Mouse (Mus musculus) midbrain, embryonic 14.5 days (tissue): ENCODE results near the gene Parn. TPM values are rescaled to one million over a fixed set of nuclear protein-coding genes. Genes with fewer than 3 reads are reported as not detected.
A peak's percentile ranks its signal among the peaks of the same experiment; 100 is the strongest.
"Not testable (repeated sequence)": the region's sequence is repeated elsewhere in the genome, so short reads cannot be mapped to it uniquely, and the experiment has no call there.

Source experiments
- ATAC-seq: fragments of 200-750 bp; cut with Nextera tagmentation; 2 replicates; pipeline ENCODE4 v1.8.0; 2017; ENCODE audit warnings: moderate number of reproducible peaks, moderate library complexity; ENCODE audit not compliant: low FRiP score, low TSS enrichment
- DNase-seq: peaks from one replicate; pipeline ENCODE4 v3.0.0-alpha.2; 2015
- H3K27ac ChIP-seq: fragments of 300-500 bp; sonication (generic); replicated peaks from 2 replicates; pipeline ENCODE4 v1.5.1; 2014; ENCODE audit warnings: mild to moderate bottlenecking, low read depth, low read length, moderate library complexity
- H3K27me3 ChIP-seq: fragments of 300-500 bp; sonication (generic); 2 replicates; pipeline ENCODE4 v1.6.1; 2014; ENCODE audit warnings: low read length, control low read depth, mixed read lengths; ENCODE audit not compliant: control insufficient read depth, insufficient read depth
- H3K36me3 ChIP-seq: fragments of 300-500 bp; sonication (generic); 2 replicates; pipeline ENCODE4 v1.6.1; 2014; ENCODE audit warnings: low read length, control low read depth; ENCODE audit not compliant: control insufficient read depth, insufficient read depth
- H3K4me1 ChIP-seq: fragments of 300-500 bp; sonication (generic); 2 replicates; pipeline ENCODE4 v1.6.1; 2014; ENCODE audit warnings: mild to moderate bottlenecking, antibody characterized with exemption, low read length, control low read depth; ENCODE audit not compliant: control insufficient read depth, insufficient read depth
- H3K4me2 ChIP-seq: fragments of 300-500 bp; sonication (generic); 2 replicates; pipeline ENCODE4 v1.6.1; 2014; ENCODE audit warnings: mild to moderate bottlenecking, low read length, moderate library complexity
- H3K4me3 ChIP-seq: fragments of 300-500 bp; sonication (generic); replicated peaks from 2 replicates; pipeline ENCODE4 v1.5.1; 2014; ENCODE audit warnings: low read depth, low read length
- H3K9ac ChIP-seq: fragments of 300-500 bp; sonication (generic); replicated peaks from 2 replicates; pipeline ENCODE4 v1.6.1; 2014; ENCODE audit warnings: mild to moderate bottlenecking, low read length, moderate library complexity
- H3K9me3 ChIP-seq: fragments of 300-500 bp; sonication (generic); 2 replicates; pipeline ENCODE4 v1.6.1; 2016; ENCODE audit warnings: low read length, control low read depth, mixed read lengths; ENCODE audit not compliant: control insufficient read depth
- WGBS: fragments of 180-500 bp; shearing (Covaris S2); extraction: QIAGEN DNeasy Blood & Tissue Kit; methylation state at CpG from one replicate; pipeline ENCODE4 v1.1.7; 2014; 5-methylcytosine and 5-hydroxymethylcytosine counted together
- polyA plus RNA-seq: library from polyadenylated mRNA; unstranded; fragments of >200 nt; fragmentation: Nextera tagmentation; extraction: Ambion mirVana; gene quantifications from 2 replicates; pipeline ENCODE4 v1.2.1, GENCODE M21; 2014

Gene Parn
- polyA plus RNA-seq, 1 experiment from 2014 or later = 32.9 TPM

DNA sequence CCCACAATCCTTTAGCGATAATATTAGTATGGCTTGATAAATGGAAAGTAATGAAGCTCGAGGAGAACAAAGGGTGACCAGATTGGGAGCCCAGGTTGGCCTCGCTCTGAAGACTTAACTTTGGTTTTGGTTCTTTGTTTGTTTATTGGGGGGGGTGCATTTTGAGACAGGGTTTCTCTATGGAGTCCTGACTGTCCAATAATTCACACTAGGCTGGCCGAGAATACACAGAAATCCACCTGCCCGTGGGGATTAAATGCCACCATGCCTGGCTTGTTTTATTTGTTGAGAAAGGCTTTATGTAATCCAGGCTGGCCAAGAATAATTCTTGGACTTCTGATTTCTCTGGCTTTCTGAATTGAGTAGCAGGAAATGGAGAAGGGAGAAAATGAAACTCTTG, 5.1 kb upstream of the Parn start:
- ATAC-seq (no peak), DNase-seq (no peak)
- Histone ChIP-seq H3K27ac (no peak overlapping the region), H3K27me3 (no peaks in the 10 kb centered on the region), H3K9me3 (no peaks in the 10 kb centered on the region), H3K36me3 (peaks cover 20% of the 10 kb centered on the region), H3K4me3 (peak overlapping the region; percentile 93), H3K4me2 (peak overlapping the region; percentile 85), H3K9ac (no peak overlapping the region), H3K4me1 (peaks cover 9% of the 10 kb centered on the region)
- 77% methylated on average over 5 of the region's 5 CpGs for WGBS

DNA sequence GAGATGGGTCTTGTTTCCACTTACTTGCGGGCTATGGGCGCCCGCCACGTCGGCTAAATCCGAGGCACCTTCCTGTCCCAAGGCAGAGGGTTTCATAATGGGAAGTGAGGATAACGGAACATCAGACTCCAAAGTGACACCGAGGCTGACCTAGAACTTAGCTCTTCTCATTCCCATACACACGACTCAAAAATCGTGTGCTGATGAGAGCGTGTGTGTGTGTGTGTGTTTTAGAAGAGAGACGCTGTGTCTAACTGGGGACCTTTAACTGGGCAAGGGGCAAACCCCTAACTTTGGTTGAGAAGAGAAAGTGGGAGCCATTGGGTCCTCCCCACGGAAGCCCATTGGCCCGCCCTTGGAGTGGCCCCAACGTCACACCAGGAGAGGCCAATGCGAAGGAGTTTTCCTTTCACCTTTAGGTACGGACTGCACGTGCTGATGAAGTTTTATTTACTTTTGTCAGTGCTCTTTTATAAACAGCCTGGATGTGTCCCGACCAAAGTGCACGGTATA, 4.5 kb upstream of the Parn start:
- WGBS = 2% methylated on average over 20 of the region's 20 CpGs
- Histone ChIP-seq H3K27me3 (no peaks in the 10 kb centered on the region), H3K4me1 (peaks cover 10% of the 10 kb centered on the region), H3K27ac (no peak overlapping the region), H3K36me3 (peaks cover 13% of the 10 kb centered on the region), H3K4me2 (peak overlapping the region; percentile 85), H3K9me3 (no peaks in the 10 kb centered on the region), H3K4me3 (peak overlapping the region; percentile 93), H3K9ac (peak overlapping the region; percentile 93)
- DNase-seq = peak; percentile 60
- no peak for ATAC-seq

DNA sequence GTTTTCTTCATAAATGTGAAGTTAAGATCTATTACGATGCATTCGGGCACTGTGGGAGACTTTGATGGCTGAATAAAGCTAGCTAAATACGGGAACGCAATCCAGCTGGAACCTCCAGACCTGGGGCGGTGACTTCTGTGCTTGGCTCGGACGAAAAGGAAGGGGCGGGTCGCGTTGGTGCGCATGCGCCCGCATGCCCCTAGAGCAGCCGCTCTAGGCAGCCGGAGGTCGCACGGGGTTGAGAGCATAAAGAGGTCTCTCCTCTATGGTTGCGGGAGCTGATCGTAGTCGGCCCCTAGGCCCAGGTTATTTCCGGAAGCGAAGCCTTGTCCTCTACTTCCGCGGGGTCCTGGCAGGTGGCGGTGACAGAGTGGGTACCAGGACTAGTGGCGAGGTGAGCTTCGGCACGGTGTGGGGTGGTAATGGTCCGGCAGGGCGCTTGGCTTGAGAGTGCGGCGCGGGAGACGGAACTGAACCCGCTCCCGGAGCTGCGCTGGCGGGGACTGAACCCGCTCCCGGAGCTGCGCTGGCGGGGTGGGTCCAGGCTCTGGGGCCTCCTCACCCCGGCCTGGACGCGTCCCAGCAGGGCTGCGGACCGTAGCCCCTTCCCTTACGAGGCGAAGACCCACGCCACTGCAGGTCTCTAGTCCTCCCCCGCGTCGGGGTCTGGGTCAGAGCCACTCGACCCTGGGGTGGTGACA, 3.9 kb upstream of the Parn start, which contains the start of the genes Bfar and 3110001I22Rik:
Gene Bfar, plus strand, starts transcription at position 174 of the 701 bp plus-strand sequence.
Gene 3110001I22Rik, plus strand, starts transcription at position 245 of the 701 bp plus-strand sequence.
- H3K9ac ChIP-seq = peak within 1 kb of the TSS; percentile 93
- H3K9me3 ChIP-seq = no peaks in the 10 kb centered on the region
- H3K27me3 ChIP-seq = no peaks in the 10 kb centered on the region
- under 1% methylated on average over 54 of the region's 54 CpGs for WGBS
- DNase-seq (peak; percentile 98), ATAC-seq (peak; percentile 94)
- H3K4me3 ChIP-seq = peak within 1 kb of the TSS; percentile 93
- peaks cover 14% of the 10 kb centered on the region for H3K4me1 ChIP-seq
- peak within 1 kb of the TSS; percentile 85 for H3K4me2 ChIP-seq
- peak within 1 kb of the TSS; percentile 77 for H3K27ac ChIP-seq
- peaks cover 7% of the 10 kb centered on the region for H3K36me3 ChIP-seq

DNA sequence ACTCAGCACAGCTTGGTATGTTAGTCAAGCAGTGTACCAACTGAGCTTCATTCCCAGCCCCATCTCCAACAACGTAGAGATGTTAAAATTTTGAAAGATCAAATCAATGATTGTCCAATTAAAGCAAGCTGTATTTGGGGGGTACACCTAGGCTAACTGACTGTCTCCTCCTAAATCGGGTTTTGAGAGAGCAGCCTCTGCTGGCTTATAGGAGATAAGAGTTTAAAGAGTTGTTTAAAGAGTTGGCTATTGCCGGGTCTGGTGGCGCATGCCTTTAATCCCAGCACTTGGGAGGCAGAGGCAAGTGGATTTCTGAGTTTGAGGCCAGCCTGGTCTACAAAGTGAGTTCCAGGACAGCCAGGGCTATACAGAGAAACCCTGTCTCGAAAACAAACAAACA, 2.9 kb upstream of the Parn start:
- ATAC-seq, DNase-seq, H3K27me3 ChIP-seq, H3K4me3 ChIP-seq, H3K27ac ChIP-seq, H3K9ac ChIP-seq, H3K9me3 ChIP-seq, H3K36me3 ChIP-seq: not testable (repeated sequence)
- WGBS = 82% methylated on average over 5 of the region's 5 CpGs
- H3K4me2 ChIP-seq = peak overlapping the region; percentile 85
- peaks cover 14% of the 10 kb centered on the region for H3K4me1 ChIP-seq

DNA sequence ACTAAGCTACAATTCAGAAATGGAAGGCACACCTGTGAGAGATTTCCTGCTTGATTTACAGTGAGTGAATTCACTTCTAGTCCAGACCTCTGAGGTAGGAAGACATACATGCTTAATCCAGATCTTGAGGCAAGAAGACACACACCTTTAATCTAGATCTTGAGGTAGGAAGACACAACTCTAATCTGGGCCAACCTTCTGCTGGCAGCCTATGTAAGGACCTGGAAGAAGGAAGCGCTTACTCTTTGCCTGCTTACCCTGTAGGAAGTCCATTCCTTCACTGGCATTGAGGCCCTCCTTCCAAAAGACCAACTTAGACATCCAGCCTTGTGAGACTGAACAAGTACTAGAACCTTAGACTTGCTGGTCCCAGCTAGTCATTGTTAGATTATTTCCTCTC, 1.3 kb upstream of the Parn start:
- Histone ChIP-seq H3K9ac (no peak overlapping the region), H3K27me3 (no peaks in the 10 kb centered on the region), H3K4me2 (no peak overlapping the region), H3K4me3 (no peak overlapping the region), H3K4me1 (peaks cover 14% of the 10 kb centered on the region), H3K36me3 (peaks cover 8% of the 10 kb centered on the region), H3K9me3 (no peaks in the 10 kb centered on the region), H3K27ac (no peak overlapping the region)
- DNase-seq (no peak), ATAC-seq (no peak)
- WGBS = 85% methylated on average over 1 of the region's 1 CpGs

DNA sequence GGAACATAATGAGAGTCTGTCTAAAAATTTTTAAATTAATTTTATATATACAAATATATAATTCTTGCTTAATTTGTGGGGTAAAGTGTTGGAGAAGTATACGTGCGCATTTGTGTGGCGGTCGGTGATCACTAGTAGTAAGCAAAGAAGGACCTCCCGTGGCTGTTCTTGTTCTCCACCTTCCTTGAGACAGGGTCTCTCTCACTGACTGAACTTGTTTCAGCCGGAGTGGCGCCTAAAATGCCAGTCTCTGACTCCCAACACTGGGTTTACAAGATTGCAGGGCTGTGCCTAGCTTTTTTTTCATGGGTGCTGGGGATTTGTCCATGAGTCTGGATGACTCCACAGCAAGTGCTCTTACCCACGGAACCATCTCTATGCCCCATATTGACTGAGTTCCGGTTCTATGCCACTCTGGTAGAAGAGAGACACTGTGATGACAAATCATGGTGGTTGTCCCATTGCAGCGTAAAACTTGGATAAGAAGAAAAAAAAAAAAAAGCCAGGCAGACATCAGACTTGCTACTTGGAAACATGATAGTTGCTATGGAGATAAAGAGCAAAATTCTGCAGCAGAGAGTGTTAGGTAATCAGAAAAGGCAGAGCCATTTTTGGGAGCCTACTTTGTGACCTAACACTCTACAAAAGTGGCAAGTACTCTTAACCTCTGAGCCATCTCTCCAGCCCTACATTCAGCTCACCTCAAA, 585 bp upstream of the Parn start:
- H3K4me3 ChIP-seq = peak overlapping the region; percentile 67
- H3K9ac ChIP-seq = peak overlapping the region; percentile 71; the same call in 1 of the 2 replicates
- 80% methylated on average over 10 of the region's 10 CpGs for WGBS
- no peaks in the 10 kb centered on the region for H3K9me3 ChIP-seq
- peaks cover 8% of the 10 kb centered on the region for H3K36me3 ChIP-seq
- peak overlapping the region; percentile 82; the same call in 1 of the 2 replicates for H3K27ac ChIP-seq
- peak overlapping the region; percentile 87 for H3K4me2 ChIP-seq
- DNase-seq (no peak), ATAC-seq (no peak)
- H3K27me3 ChIP-seq = no peaks in the 10 kb centered on the region
- H3K4me1 ChIP-seq = peaks cover 14% of the 10 kb centered on the region

DNA sequence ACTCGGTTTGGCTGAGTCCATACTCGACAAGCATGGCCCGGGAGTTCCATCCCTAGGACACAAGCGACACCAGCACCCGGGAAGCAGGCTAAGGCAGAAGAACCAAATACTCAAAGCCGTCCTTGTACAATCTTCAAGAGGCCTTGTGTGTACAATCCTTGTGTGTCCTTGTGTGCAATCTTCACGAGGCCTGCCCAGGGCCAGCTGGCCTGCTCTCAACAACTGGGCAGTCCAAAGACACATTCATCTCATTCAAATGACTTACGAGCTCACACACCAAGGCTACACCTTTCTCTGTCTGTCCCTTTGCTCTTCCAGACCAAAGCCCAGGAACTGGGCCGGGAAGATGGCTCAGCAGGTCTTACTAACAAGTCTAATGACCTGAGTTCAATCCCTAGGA, 7.2 kb downstream of the Parn start:
- Histone ChIP-seq H3K4me1 (no peaks in the 10 kb centered on the region), H3K27ac (no peak overlapping the region), H3K27me3 (no peaks in the 10 kb centered on the region), H3K9ac (no peak overlapping the region), H3K36me3 (peaks cover 55% of the 10 kb centered on the region), H3K9me3 (no peaks in the 10 kb centered on the region), H3K4me2 (no peak overlapping the region), H3K4me3 (no peak overlapping the region)
- ATAC-seq (no peak), DNase-seq (no peak)
- 97% methylated on average over 9 of the region's 9 CpGs for WGBS

DNA sequence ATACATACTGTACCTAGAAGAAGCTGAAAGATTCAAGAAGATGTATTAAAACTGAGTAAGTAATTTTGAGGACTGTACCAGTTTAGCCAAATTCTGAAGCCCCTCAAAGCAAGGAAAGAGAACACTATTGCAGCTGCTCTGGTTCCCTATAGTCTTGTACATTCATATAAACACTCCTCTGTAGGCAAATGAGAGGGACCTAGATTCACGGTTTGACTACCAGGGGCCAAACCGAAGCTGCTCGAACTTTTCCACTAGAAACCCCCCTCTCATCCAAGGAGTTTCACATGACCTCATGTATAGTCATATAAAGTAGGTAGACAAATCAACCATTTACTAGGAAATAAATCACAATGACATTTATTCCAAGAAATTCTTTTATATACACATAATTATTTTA, 9.1 kb downstream of the Parn start:
- H3K27ac ChIP-seq = no peak overlapping the region
- H3K4me3 ChIP-seq = no peak overlapping the region
- H3K9ac ChIP-seq = no peak overlapping the region
- H3K36me3 ChIP-seq = peaks cover 66% of the 10 kb centered on the region
- no peaks in the 10 kb centered on the region for H3K9me3 ChIP-seq
- no peaks in the 10 kb centered on the region for H3K4me1 ChIP-seq
- ATAC-seq = no peak
- no peaks in the 10 kb centered on the region for H3K27me3 ChIP-seq
- WGBS = 94% methylated on average over 3 of the region's 3 CpGs
- no peak for DNase-seq
- H3K4me2 ChIP-seq = no peak overlapping the region
